Mouse (Mus musculus) layer of hippocampus, postnatal 25 days (tissue): ENCODE data around the gene Cdkal1. TPM values are rescaled to one million over a fixed set of nuclear protein-coding genes. Genes with fewer than 3 reads are reported as not detected.

Experiments used
- DNase-seq, 2 experiments: peaks; one replicate each; pipeline ENCODE4 v3.0.0; 2022; ENCODE audit warnings: mixed read lengths in 2 of 2, low spot score in 1 of 2; ENCODE audit errors: extremely low spot score in 1 of 2
- total RNA-seq, 2 experiments: library from RNA; stranded (reverse); gene quantifications; 2 replicates each; pipeline ENCODE4 v1.2.3; 2021

Cdkal1 gene
- total RNA-seq, 2 experiments from 2014 or later = 22.0 to 22.1 TPM

DNA sequence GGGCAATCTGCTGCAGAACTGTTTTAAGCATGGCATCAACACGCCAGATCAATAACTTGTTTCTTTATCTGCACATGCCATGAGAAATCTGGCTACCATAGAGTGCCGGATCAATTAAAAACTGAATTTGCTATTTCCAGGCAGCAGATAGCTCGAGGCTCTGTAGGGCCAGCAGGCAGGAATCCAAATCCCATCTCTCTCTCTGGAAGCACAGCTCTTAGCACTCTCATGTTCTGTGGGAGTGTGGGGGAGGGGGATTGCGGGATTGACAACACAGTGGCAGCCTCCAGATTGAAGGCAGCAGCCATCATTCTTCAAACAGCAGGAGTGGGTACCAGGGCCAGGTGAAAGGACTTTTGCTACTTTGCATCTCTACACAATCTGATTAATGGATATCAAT lies 420.7 kb downstream of the Cdkal1 start:
- DNase-seq = peak in 1 of 2 experiments; percentile 49

DNA sequence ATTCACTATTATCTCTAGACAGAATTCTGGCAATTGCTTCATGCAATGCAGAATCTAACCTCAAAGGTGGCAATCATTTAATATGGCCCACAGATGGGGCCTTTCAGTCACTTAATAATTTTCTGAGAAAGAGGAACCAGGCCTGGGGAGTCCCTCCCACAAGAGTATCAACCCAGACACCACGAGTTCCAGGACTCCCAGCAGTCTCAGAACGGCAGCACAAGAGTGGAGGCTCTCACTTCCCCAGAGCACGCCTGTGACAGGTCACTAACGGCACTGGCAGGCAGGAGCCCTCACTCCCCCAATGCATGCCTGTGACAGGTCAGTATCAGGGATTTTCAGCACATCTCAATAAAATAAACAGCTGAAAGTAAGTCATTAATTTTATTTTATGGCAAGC lies 424.6 kb downstream of the Cdkal1 start:
- no peak for DNase-seq

DNA sequence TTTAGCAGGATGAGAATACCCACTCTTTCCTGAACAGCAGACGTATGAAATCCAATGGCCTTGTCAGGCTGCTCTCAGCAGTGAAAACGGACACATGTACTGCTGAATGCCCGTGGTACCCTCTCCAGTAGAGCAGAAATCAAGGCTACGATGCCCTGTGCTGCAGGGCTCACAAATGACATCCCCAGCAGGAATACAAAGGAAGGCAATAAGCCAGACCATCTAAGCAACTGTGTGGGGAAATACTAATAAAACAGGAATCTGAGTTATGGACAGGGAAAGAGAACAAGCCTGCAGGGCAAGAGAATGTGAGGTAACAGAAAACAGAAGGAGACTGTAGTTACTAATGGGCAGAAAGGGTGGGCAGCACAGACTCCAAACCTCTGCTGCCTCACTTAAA lies 425.6 kb downstream of the Cdkal1 start:
- DNase-seq = no peak

DNA sequence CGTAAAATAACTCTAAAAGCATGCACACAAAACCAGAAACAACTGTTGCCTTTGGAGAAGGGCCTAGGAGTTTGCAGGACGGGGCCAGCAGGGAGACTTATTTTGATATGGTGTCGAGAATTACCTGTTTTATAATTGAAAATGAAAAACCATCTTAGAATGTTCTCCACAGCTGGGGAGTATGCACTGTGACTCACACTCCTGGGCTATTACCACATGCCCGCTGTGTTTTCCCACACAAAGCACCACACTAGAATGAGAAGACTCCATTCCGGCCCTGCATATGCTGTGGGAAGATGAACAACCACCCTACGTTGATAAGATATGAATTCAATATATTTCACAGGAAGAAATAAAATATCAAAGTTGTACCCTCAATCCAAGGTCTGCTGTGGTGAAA lies 426.3 kb downstream of the Cdkal1 start:
- no peak for DNase-seq

DNA sequence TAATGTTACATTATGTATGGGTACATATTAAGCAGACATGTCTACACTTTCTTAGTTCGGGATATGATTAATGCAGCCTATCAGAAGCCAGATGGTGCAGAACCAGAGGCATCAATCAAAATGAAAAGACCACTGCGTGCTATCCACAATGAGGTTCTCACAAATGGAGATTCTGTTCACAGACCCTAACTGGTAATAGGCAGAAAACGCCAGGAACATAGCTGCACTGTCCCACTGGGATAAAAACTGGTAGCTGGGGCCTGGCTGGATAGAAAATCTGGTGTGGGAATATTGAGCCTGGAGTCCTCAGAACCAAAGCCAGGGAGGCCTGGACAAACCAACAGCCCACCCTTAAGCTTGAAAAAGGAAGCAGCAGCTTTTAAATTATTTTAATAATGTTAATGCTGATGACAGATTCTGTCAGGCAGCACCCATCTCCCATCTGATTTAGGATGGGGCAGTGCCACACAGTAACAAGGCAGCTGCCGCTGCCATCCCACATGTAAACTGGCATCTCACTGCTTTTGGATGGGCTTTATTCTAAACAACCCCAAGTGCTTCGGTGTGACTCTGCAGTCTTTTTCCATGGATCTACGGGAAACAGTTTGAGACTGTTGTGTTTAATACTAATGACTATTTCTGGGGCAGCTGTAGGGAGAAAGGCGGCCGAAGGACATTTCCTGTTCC lies 438.9 kb downstream of the Cdkal1 start:
- peak in 1 of 2 experiments; percentile 13 for DNase-seq

DNA sequence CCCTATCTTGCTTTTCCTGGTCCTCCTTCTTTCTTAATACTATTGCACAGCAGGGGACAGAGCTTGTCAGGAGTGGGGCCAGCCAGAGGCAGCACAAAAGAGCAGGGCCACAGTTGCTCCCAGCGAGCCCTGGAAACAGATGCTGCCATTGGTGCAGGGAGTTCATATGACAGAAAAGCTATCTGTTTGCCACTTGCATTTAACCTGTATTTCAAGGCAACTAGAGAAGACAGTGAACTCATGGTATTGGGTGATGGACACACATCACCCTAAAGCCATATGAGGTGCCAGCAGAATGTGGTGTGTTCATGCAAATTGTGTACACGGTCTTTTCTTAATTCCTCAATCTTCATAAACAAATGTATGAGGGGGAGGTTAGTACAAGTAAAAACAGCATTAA lies 439.5 kb downstream of the Cdkal1 start:
- no peak for DNase-seq

DNA sequence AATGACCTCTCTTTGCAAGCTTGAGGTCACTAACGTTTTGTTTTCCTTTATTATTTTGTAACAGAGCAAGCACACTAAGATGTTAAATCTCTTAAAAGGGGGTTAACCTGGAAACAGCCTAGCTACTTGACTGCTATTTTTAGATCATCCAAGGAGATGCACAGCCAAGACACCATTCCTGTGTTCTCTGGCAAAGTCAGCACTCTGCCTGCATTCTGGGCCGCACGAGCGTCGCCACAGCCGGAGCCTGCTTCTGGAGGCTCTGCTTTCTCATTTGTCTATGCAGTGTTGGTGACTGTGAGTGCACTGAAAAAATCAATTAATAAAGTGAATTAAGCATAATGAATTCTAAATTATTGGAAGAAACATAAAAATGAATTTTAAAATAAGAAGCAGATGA lies 440.6 kb downstream of the Cdkal1 start:
- no peak for DNase-seq

DNA sequence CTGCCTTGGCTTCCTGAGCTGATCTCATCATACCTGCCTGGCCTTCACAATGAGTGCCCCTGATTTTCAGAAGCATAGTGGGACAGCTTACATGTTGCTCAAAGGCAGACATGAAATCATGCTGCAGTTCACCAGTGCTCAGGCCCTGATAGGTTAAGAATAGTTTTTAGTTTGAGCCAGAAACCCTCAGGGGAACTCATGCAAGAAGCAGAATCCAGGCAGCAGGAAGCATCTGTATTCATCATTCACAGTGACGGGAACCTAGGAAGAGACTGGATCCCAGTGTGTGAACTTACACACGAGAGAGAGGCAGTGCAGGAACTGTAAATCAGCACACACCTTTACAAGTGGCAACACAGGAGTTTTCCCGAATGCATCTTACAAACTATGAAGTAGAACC lies 441.0 kb downstream of the Cdkal1 start:
- no peak for DNase-seq

DNA sequence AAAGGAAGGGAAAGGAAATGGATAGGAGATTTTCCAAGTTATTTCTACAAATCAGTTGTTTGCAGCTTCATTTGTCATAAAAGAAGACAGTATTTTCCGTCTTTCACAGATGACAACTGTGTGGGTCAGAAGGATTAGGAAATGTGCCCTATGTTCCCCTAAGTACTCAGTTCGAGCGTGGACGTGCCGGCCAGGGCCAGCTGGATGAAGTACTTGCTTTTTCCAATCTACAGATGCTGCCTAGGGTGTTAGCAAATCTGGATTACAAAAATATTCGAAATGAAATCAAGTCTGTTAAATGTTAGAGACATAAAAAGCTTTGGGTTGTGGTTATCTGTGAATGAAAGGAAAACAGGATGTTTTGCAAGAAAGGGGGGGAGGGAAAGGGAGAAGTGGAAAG lies 444.3 kb downstream of the Cdkal1 start:
- DNase-seq = no peak

DNA sequence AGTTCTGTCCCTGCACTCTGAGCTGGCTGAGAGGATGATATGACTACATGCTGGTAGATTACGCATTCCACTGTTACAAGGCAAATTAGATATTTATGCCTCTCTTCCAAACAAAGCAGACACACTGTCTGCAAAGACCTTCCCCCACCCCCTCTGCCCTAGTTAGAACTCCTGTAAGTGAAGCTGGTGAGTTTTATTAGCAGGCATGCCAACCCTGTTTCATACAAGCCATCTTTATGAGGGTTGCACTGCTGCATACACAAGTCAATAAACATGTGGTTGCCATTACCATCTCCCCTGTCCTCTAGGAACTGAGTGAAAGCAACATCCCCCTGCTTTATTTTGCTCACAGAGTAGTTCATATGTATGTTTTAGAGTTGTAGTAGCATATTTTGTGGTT lies 447.9 kb downstream of the Cdkal1 start:
- no peak for DNase-seq

DNA sequence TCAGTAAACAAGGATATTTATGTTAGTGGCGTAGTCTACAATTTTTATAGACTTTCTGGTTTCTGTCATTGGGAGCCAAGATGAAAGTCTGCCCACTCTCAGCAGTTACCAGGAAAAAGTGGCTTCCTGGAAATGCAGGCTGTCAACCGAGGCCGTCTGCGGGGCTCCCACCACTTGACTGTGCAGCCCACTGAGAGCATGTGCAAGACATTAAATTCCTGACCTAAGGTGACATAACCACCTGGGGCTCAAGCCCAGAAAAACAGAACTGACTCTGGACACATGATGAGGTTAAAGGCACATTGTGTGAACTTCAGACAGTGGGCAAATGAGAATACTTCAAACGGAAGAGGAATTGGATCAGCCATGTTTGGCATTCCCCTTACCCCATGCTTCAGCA lies 450.2 kb downstream of the Cdkal1 start:
- no peak for DNase-seq

DNA sequence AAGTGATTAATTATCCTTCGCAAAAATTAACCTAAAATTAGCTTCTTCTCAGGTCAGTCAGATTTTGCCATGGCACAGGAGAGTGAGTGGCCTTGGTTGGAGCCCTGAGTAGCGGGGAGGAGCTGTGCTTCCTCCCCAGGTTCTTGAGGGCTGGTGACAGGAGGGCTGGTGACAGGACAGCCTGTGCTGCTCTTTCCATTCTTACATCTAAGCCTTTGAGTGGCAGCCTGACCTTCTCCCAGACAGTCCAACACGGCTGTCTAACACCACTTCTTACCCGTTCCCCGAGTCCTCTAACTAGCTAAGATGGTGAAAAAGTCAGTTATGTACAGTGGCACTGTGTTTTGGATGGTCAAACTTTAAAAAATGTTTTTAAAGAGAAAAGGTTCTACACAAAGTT lies 452.3 kb downstream of the Cdkal1 start:
- no peak for DNase-seq

DNA sequence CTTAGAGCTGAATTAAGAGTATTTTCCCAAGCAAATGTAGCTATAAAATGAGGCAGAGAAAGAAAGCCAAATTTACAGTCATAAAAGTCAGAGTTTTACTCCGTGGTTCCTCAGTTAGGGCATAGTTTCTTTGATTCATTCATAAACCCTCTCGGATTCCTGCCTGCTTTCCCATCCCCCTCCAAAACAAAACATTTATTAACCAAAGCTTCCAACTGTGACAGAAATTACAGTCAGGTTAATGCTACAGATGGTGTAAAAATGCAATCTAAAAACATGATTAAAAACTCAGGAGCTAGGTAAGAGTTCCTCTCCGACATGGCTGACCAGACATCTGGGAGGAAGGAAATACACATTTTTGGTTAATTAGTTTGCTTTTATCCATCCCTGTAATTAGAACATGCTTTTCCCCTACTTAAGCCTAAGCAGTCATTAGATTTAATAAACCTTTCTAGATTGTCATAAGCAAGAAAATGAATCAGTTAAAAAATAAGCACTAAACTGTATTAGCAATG lies 452.9 kb downstream of the Cdkal1 start:
- no peak for DNase-seq

DNA sequence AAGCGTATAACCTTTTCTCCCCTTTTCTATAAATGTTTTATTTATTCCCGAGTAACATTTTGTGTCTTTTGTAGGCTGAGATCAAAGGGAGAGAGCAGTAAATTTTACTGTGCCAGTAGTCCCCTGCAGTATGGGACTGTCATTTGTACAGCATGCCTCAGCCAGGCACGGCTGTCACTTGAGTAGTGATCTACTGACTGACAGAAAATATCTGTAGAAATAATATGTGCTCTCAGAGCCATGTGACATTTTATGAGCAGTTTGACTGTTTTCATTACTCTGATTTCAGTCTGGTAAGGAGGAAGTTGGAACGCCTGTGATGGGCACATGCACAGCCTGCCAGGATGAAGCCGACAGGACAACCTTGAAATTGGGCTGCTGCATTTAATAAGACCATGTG lies 455.6 kb downstream of the Cdkal1 start:
- no peak for DNase-seq

DNA sequence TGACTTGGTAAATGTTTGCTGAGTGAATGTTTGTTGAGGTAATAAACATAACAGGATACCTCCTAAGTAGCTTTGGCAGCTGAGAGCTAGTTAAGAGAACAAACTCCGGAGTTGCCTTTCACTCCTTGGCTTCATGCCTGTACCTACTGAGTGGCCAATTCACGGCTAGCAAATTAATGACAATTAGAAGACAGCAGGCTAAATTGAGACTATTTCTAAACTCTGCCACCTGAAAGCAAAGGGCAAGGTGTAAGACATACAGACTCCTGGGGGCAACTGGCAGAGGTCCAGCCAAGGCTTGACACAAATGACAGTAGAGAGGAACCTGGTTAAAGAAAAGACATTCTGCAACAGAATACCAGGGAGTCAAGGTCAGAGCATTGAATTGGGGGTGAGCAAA lies 457.0 kb downstream of the Cdkal1 start:
- DNase-seq = no peak

DNA sequence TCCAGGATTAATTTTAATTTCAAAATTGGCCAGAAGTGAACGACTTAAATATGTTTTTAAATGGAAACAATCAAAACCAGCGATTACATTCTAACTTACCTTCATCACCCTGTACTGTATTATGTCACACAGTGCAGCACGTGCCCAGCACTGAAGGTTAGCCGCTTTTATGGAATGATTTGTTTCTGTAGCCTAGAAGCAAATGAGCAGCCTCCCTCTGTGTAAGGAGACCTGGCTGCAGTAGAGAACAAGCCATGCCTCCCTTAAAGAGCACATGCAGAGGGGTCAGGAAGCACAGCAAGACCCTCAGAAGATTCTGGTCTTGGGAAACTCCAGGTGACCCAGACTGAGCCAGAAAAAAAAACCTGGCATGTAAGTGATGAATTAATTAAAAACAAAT lies 459.8 kb downstream of the Cdkal1 start:
- DNase-seq = no peak

DNA sequence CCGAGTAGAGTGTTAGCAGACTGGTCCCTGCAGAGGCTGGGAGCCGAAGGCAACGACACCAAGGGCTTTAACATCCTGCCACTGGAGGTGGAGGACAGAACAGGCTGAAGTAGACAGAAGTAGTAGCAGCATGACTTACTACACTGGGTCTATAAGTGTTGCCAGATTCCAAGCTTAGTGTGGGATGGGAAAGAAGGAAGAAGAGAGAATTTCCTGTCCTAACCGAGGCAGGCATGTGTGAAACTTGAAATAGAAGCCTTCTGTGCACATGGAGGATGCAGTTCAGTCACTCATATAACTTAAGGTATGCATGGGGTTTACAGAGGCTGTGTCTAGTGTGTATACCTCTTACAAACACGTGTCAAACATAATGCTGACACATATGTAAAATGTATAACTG lies 465.4 kb downstream of the Cdkal1 start:
- DNase-seq = no peak

DNA sequence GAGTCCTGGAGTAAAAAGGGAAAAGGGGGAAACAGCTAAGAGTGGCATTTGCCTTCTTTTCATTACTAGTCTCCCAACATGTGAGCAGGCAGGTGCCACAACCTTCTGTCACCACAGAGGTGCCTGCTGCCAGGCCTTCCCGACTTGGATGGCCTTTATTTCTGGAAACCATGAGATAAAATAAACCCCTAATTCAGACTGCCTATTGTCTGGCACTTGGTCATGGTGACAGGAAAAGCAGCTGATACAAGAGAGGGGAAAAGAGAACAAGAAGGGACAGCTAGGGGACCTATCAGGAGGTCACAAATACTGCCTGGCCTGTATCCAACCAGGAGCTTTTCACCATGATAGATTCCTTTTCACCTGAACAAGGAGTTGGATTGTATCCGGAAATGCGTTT lies 466.6 kb downstream of the Cdkal1 start:
- DNase-seq = no peak

DNA sequence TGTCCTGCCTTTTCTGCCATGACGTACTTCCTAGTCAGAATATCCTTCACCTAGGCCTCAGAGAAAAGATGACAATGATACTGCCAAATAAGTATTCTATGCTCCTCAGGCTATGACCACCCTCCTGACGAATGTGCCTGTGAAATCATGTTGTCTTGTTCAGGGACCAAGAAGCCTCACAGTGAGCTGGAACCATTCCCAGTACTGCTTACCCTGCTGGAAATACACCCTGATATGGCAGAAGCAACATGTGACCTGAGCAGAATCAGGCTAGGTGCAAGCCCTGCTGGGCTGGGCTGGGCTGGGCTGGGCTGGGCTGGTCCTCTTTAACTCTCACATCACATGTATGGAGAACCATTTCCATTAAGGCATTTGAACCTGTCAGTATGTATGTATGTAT lies 477.9 kb downstream of the Cdkal1 start:
- no peak for DNase-seq

DNA sequence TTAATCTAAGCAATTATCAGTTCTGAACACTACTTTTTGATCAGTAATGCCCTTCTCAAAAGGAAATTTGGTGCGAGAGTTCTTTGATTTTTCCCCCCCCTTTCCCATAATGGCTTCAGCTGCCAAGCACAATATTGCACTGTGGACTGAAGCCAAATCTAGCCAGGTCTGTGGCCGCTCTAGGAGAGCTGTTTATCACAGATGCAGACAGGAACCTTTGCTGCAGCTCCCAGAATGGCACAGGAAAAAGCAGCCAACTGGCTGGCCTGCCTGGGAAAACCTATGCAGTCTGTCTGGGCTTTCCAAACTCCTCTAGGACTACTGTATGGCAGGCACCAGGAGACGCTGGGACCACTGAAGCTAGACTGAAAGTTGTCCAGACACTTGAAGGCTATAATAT lies 483.6 kb downstream of the Cdkal1 start:
- DNase-seq = no peak

DNA sequence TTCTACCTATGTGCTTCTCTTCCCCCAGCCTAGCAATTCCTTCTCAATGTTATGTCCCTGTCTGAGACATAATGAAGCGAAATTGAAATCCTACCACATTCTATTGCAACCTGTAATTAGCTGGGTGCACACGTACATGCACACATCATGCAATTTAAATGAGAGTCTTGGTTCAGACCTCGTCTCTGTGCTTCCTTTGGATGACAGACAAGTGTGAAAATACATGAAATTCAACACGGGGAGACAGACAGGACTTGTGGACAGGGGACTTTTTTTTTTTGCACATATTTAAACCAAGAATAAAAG lies 484.1 kb downstream of the Cdkal1 start:
- no peak for DNase-seq

DNA sequence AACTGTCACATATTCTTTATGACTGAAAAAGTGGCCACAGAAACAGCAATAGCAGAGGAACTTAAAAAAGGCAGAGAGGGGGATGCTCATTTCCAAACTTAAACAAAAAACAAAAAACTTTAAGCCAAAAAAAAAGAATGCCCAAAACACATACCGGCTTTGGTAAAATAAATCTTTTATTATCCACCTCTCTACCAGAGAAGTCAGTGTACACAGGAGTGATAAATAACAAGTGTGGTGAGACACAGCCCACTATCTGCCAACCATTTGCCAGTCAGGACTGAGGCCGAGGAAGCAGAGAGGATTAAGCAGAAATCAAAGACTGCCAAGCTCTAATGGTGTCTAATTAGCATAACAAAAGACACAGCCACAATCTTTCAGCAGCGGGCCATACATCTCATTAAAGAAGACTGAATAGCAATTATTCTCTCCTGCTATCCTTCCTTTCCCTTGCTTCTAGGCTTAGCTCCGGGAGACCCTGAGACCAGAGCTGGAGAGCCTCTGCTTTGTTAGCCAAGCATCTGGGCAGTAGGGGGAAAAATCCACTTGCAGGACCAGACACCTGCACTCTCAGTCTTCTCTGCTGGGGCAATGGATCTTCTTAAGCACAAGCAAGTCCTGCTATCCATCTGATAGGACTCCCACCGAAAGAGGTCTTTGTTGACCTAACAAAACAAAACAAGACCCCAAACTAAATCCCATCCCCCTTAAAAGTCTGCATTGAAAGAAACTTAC lies 484.6 kb downstream of the Cdkal1 start:
- DNase-seq = no peak
